ENCODE assay signal across 8 mouse cellular contexts in genomic region chr1:171111781-171112575, GRCm38 (mm10). TPM values are rescaled to one million over a fixed set of nuclear protein-coding genes. Genes with fewer than 3 reads are reported as not detected.
DNase-seq lines count a peak whose midpoint lies in the region; ATAC-seq and TF ChIP-seq lines count a peak whose summit lies in the region.

No protein-coding gene starts in this region.

- no peaks in the 10 kb centered on the region for H3K9me3 ChIP-seq in forebrain, embryonic 14.5 days (replicated peaks; ENCODE audit: control insufficient read depth, low read length)
- no peaks in the 10 kb centered on the region for H3K9me3 ChIP-seq in lung, embryonic 16.5 days (ENCODE audit: control insufficient read depth, low read length)

- H3K9ac ChIP-seq in forebrain, embryonic 14.5 days (ENCODE audit: low read length), result peak overlapping the region; percentile 62
- H3K9ac ChIP-seq in lung, embryonic 16.5 days (ENCODE audit: low read length), result peak overlapping the region; percentile 53

- H3K4me3 ChIP-seq in brown adipose tissue, adult 24 weeks (ENCODE audit: insufficient read depth, low read depth, low read length), result peak overlapping the region; percentile 80
- H3K4me3 ChIP-seq in forebrain, embryonic 14.5 days (ENCODE audit: low read depth, low read length), result peak overlapping the region; percentile 50
- peak overlapping the region; percentile 84 for H3K4me3 ChIP-seq in layer of hippocampus, adult 2 months
- H3K4me3 ChIP-seq in lung, embryonic 16.5 days (ENCODE audit: low read length), result peak overlapping the region; percentile 58

- no peaks in the 10 kb centered on the region; the same call in 1 of the 2 replicates for H3K4me1 ChIP-seq in brown adipose tissue, adult 24 weeks (ENCODE audit: control insufficient read depth, insufficient read depth, insufficient read length, low read length)
- peaks cover 12% of the 10 kb centered on the region; the same call in 1 of the 2 replicates for H3K4me1 ChIP-seq in forebrain, embryonic 14.5 days (ENCODE audit: control insufficient read depth, insufficient read depth, low read length)
- H3K4me1 ChIP-seq in lung, embryonic 16.5 days (replicated peaks; ENCODE audit: control insufficient read depth, insufficient read depth, low read length), result peaks cover 10% of the 10 kb centered on the region

- no peak; the same call in 1 of the 2 replicates for TF ChIP-seq CTCF in layer of hippocampus, adult 2 months (conservative IDR thresholded peaks at IDR 0.05)

- peak overlapping the region; percentile 87 for H3K27ac ChIP-seq in brown adipose tissue, adult 24 weeks (replicated peaks; ENCODE audit: low read depth, low read length)
- no peak overlapping the region; the same call in 1 of the 2 replicates for H3K27ac ChIP-seq in forebrain, embryonic 14.5 days (ENCODE audit: low read depth, low read length)
- peak overlapping the region; percentile 81 for H3K27ac ChIP-seq in layer of hippocampus, adult 2 months
- peak overlapping the region; percentile 70 for H3K27ac ChIP-seq in lung, embryonic 16.5 days (ENCODE audit: low read length)

- peak overlapping the region; percentile 65 for H3K4me2 ChIP-seq in forebrain, embryonic 14.5 days (ENCODE audit: low read length)
- peak overlapping the region; percentile 58 for H3K4me2 ChIP-seq in lung, embryonic 16.5 days (ENCODE audit: low read depth, low read length)

- no peak; the same call in 1 of the 2 replicates for ATAC-seq in forebrain, embryonic 14.5 days
- peak; percentile 17 to 18; a peak in 2 of 4 replicates for ATAC-seq in hematopoietic stem cell, adult 5-6 weeks (replicated peaks in 1 of 2; ENCODE audit: insufficient read depth in 1 of 2, low FRiP score in 2 of 2, low TSS enrichment in 1 of 2, low read depth in 1 of 2, poor library complexity in 2 of 2, severe bottlenecking in 2 of 2)
- peak; percentile 8; the same call in 1 of the 2 replicates for ATAC-seq in lung, embryonic 16.5 days (ENCODE audit: low read depth)
- ATAC-seq in granulocyte monocyte progenitor cell, adult 5-6 weeks (replicated peaks; ENCODE audit: poor library complexity, severe bottlenecking), result no peak

- peak; percentile 79 for DNase-seq in MN1 (ENCODE audit: low spot score)
- DNase-seq in forebrain, embryonic 14.5 days (ENCODE audit: low spot score), result peak; percentile 67
- peak; percentile 18 to 20 for DNase-seq in layer of hippocampus, adult 2 months (ENCODE audit: low spot score in 2 of 2)
- peak; percentile 45 for DNase-seq in ovary, postnatal 10 days (ENCODE audit: low spot score)

- 2% methylated on average over 15 of the region's 15 CpGs for WGBS in forebrain, embryonic 14.5 days
- WGBS in lung, embryonic 16.5 days, result 4% methylated on average over 15 of the region's 15 CpGs

- no peaks in the 10 kb centered on the region for H3K36me3 ChIP-seq in forebrain, embryonic 14.5 days (ENCODE audit: control insufficient read depth, insufficient read depth, low read length)
- no peaks in the 10 kb centered on the region for H3K36me3 ChIP-seq in lung, embryonic 16.5 days (ENCODE audit: control insufficient read depth, insufficient read depth, low read length)

- H3K27me3 ChIP-seq in forebrain, embryonic 14.5 days (replicated peaks; ENCODE audit: control insufficient read depth, insufficient read depth, low read length), result no peaks in the 10 kb centered on the region
- H3K27me3 ChIP-seq in lung, embryonic 16.5 days (ENCODE audit: control insufficient read depth, insufficient read depth, low read depth, low read length), result no peaks in the 10 kb centered on the region

RNA-seq across cellular contexts. Expression of gene Cfap126, which starts 1.7 kb away (rescaled TPM):
- polyA plus RNA-seq in brown adipose tissue, adult 24 weeks (2012; ENCODE audit: insufficient read depth, insufficient read length, missing spikeins), result 2.6 and 11.0 TPM in 2 replicates
- polyA plus RNA-seq in forebrain, embryonic 14.5 days (2014; fragmentation: Nextera tagmentation; extraction: Ambion mirVana), result 7.2 and 8.8 TPM in 2 replicates
- 2.4 and 3.3 TPM in 2 replicates for total RNA-seq in hematopoietic stem cell, adult 5-6 weeks (2017)
- total RNA-seq in layer of hippocampus, adult 2 months (2021), result 1 to 10 TPM in 1 of 2 experiments, under 1 TPM in 1; 0.76 to 2.4 TPM
- 15.7 and 20.4 TPM in 2 replicates for polyA plus RNA-seq in lung, embryonic 16.5 days (2015; fragmentation: Nextera tagmentation; extraction: Ambion mirVana)
- total RNA-seq in granulocyte monocyte progenitor cell, adult 5-6 weeks (2014; fragmentation: Nextera tagmentation), result 1.7 and 3.8 TPM in 2 replicates
- total RNA-seq in granulocyte monocyte progenitor cell, adult 5-6 weeks (2017), result 0.47 and 1.5 TPM in 2 replicates

RNA-seq across cellular contexts. Expression of gene Sdhc, which starts 38.4 kb away (rescaled TPM):
- 1,219 and 1,267 TPM in 2 replicates for polyA plus RNA-seq in brown adipose tissue, adult 24 weeks (2012; ENCODE audit: insufficient read depth, insufficient read length, missing spikeins)
- polyA plus RNA-seq in forebrain, embryonic 14.5 days (2014; fragmentation: Nextera tagmentation; extraction: Ambion mirVana), result 301 and 310 TPM in 2 replicates
- total RNA-seq in hematopoietic stem cell, adult 5-6 weeks (2017), result 52.4 and 87.6 TPM in 2 replicates
- 100 to 1,000 TPM; 185 to 201 TPM for total RNA-seq in layer of hippocampus, adult 2 months (2021)
- 263 and 285 TPM in 2 replicates for polyA plus RNA-seq in lung, embryonic 16.5 days (2015; fragmentation: Nextera tagmentation; extraction: Ambion mirVana)
- 119 and 151 TPM in 2 replicates for total RNA-seq in granulocyte monocyte progenitor cell, adult 5-6 weeks (2014; fragmentation: Nextera tagmentation)
- total RNA-seq in granulocyte monocyte progenitor cell, adult 5-6 weeks (2017), result 110 and 112 TPM in 2 replicates

RNA-seq across cellular contexts. Expression of gene Mpz, which starts 38.5 kb away (rescaled TPM):
- polyA plus RNA-seq in brown adipose tissue, adult 24 weeks (2012; ENCODE audit: insufficient read depth, insufficient read length, missing spikeins), result 4.6 and 5.3 TPM in 2 replicates
- polyA plus RNA-seq in forebrain, embryonic 14.5 days (2014; fragmentation: Nextera tagmentation; extraction: Ambion mirVana), result 0.09 and 0.22 TPM in 2 replicates
- not detected in 2 replicates for total RNA-seq in hematopoietic stem cell, adult 5-6 weeks (2017)
- not detected for total RNA-seq in layer of hippocampus, adult 2 months (2021)
- 0.78 and 1.3 TPM in 2 replicates for polyA plus RNA-seq in lung, embryonic 16.5 days (2015; fragmentation: Nextera tagmentation; extraction: Ambion mirVana)
- 2.0 TPM in 1 of 2 replicates, not detected in the other for total RNA-seq in granulocyte monocyte progenitor cell, adult 5-6 weeks (2014; fragmentation: Nextera tagmentation)
- not detected in 2 replicates for total RNA-seq in granulocyte monocyte progenitor cell, adult 5-6 weeks (2017)

RNA-seq across cellular contexts. Expression of gene Fcgr3, which starts 47.2 kb away (rescaled TPM):
- polyA plus RNA-seq in brown adipose tissue, adult 24 weeks (2012; ENCODE audit: insufficient read depth, insufficient read length, missing spikeins), result 15.9 and 17.1 TPM in 2 replicates
- polyA plus RNA-seq in forebrain, embryonic 14.5 days (2014; fragmentation: Nextera tagmentation; extraction: Ambion mirVana), result 8.3 and 11.5 TPM in 2 replicates
- total RNA-seq in hematopoietic stem cell, adult 5-6 weeks (2017), result 30.2 and 49.4 TPM in 2 replicates
- 10 to 100 TPM; 12.0 to 12.3 TPM for total RNA-seq in layer of hippocampus, adult 2 months (2021)
- 12.7 and 19.3 TPM in 2 replicates for polyA plus RNA-seq in lung, embryonic 16.5 days (2015; fragmentation: Nextera tagmentation; extraction: Ambion mirVana)
- 274 and 310 TPM in 2 replicates for total RNA-seq in granulocyte monocyte progenitor cell, adult 5-6 weeks (2014; fragmentation: Nextera tagmentation)
- total RNA-seq in granulocyte monocyte progenitor cell, adult 5-6 weeks (2017), result 498 and 520 TPM in 2 replicates

Comparison
In these comparisons a context has a peak if more than half of its experiments do, and no peak if none do; other contexts are left out.
1. DNase-seq: peak in every context shown above with its lines; median percentile 79 in MN1; 67 in forebrain, embryonic 14.5 days; 45 in ovary, postnatal 10 days; 19 in layer of hippocampus, adult 2 months.
2. ATAC-seq: peak in hematopoietic stem cell, adult 5-6 weeks (2 of 2) and lung, embryonic 16.5 days (single experiment); none in forebrain, embryonic 14.5 days (single experiment) and granulocyte monocyte progenitor cell, adult 5-6 weeks (single experiment).
3. Peak in every context shown above with its lines, with median percentiles within 50 percentile points of each other: H3K4me3 ChIP-seq.